Mouse (Mus musculus): ENCODE data around the gene Dthd1. TPM values are rescaled to one million over a fixed set of nuclear protein-coding genes. Genes with fewer than 3 reads are reported as not detected.

Dthd1 gene
- total RNA-seq (2023) = not detected

GRCm38 (mm10) chr5:62813402-62814071 is at the start of gene Dthd1:
Dthd1 (plus strand) TSS chr5:62813823.

GRCm38 (mm10) chr5:62765784-62766701 is 47.6 kb upstream of the Dthd1 start, which contains the start of gene Arap2:
Arap2 (minus strand) TSS chr5:62766159.

Other genes with a start within 250 kb of the Dthd1 start
- gene Arap2, start 47.7 kb upstream of the Dthd1 start, total RNA-seq (2023) = 1 to 10 TPM; 2.8 to 3.7 TPM